Mouse (Mus musculus): ENCODE results near the gene Gmpr. TPM values are rescaled to one million over a fixed set of nuclear protein-coding genes. Genes with fewer than 3 reads are reported as not detected.

The Gmpr gene
- polyA plus RNA-seq (2011; ENCODE audit: insufficient read depth, insufficient read length, low replicate concordance, missing spikeins) = 7.9 and 10.9 TPM in 2 replicates

DNA sequence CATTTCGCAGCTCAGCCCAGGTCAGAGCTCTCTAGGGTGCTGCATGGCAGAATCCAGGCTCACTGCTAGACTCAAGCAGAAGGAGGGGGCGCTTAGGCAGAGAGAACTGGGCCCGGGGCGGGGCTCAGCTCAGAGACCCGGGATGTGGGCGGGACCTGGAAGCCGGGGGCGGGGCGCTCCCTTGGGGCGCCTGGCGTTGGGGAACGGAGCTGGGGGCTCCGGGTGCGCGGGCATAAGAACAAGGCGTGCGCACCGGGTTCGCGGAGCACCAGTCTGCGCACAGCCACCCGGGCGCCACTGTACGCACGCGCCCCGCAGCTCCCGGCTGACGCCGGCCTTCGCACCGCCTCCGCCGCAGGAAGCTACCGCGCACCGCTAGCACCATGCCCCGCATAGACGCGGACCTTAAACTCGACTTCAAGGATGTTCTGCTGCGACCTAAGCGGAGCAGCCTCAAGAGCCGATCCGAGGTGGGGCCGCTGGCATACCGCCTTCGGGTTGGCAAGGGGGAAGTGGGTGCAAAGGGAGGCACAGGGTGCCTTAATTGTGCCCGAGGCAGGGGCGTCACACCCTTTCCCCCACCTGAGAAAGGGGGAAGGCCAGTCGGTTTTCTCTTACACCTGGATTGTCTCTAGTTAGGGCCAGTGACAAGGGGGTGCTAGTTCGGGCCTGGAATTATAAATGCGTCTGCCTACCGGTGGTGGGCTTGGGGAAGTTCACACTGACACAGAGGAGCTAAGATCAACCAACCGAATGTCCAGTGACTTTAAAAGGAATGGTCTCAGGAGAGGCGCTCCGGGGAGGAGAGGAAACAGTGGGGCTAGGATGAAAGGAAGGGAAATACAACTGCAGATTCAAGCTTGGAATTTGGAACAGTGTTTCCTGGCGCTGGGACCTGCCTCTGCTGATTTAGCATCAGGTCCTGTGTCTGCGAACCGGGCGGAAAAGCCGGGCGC, at the start of gene Gmpr:
Gene Gmpr (plus strand): TSS at position 171 of the 956 bp plus-strand sequence.
- under 1% methylated on average over 63 of the region's 63 CpGs for WGBS
- Histone ChIP-seq H3K27ac (ENCODE audit: control insufficient read depth, insufficient read depth, low read depth, low read length, poor library complexity) (peak within 1 kb of the TSS; percentile 29; the same call in 1 of the 2 replicates), H3K4me3 (replicated peaks; ENCODE audit: control insufficient read depth, low read depth, low read length) (peak within 1 kb of the TSS; percentile 67), H3K4me1 (ENCODE audit: control insufficient read depth, insufficient read depth, low read length) (peaks cover 4% of the 10 kb centered on the region; the same call in 1 of the 2 replicates)
- TF ChIP-seq POLR2A (IDR thresholded peaks at IDR 0.05; ENCODE audit: borderline replicate concordance, control insufficient read depth, low read depth, low read length) = peak; percentile 26; the same call in 1 of the 2 replicates
- no peak for TF ChIP-seq CTCF (IDR thresholded peaks at IDR 0.05; ENCODE audit: control insufficient read depth, insufficient read depth, low read length)

DNA sequence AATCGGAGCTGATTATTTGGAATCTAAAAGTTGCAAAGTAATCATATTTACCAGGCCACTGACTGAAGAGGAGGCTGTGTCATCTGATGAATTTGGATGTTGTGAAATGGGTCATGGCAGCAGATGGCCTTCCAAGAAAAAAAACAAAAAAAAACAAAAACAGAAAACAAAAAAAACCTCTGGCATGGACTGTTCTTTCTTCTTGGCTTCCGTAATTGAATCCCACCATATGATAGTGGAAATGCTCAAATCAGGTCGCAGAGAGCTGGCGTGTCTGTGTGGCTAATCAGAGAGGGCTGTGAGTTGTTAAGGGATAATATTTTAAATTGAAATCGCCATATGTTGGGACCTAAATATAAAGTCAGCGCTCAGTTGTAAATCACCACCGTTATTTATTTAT, 49.8 kb upstream of the Gmpr start:
- no peak for TF ChIP-seq CTCF (IDR thresholded peaks at IDR 0.05; ENCODE audit: control insufficient read depth, insufficient read depth, low read length)
- no peak for TF ChIP-seq POLR2A (IDR thresholded peaks at IDR 0.05; ENCODE audit: borderline replicate concordance, control insufficient read depth, low read depth, low read length)
- WGBS = 87% methylated on average over 7 of the region's 7 CpGs
- H3K4me1 ChIP-seq (ENCODE audit: control insufficient read depth, insufficient read depth, low read length) = peaks cover 6% of the 10 kb centered on the region
- H3K4me3 ChIP-seq (replicated peaks; ENCODE audit: control insufficient read depth, low read depth, low read length) = no peak overlapping the region
- no peak overlapping the region for H3K27ac ChIP-seq (ENCODE audit: control insufficient read depth, insufficient read depth, low read depth, low read length, poor library complexity)

DNA sequence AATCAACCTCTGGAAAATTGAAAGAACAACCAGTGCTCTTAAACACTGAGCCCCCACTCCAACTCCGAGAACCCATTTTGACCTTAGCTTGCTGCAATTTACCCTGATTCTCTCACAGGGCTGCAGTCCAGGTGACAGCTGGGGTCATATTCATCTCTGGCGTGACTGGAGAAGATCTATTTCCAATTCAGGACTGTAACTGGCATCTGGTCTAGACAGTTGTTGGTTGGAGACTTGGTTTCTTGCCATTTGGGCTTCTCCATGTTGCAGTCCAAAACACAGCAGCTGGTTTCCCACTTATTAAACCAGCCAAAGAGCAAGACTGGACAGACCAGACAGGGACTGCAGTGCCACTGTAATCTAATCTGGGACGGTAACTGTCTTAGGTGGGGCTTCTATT, 47.1 kb upstream of the Gmpr start:
- peaks cover 2% of the 10 kb centered on the region; the same call in 1 of the 2 replicates for H3K4me1 ChIP-seq (ENCODE audit: control insufficient read depth, insufficient read depth, low read length)
- 80% methylated on average over 3 of the region's 3 CpGs for WGBS
- no peak overlapping the region for H3K4me3 ChIP-seq (replicated peaks; ENCODE audit: control insufficient read depth, low read depth, low read length)
- no peak overlapping the region for H3K27ac ChIP-seq (ENCODE audit: control insufficient read depth, insufficient read depth, low read depth, low read length, poor library complexity)
- TF ChIP-seq POLR2A (IDR thresholded peaks at IDR 0.05; ENCODE audit: borderline replicate concordance, control insufficient read depth, low read depth, low read length) = no peak
- no peak for TF ChIP-seq CTCF (IDR thresholded peaks at IDR 0.05; ENCODE audit: control insufficient read depth, insufficient read depth, low read length)

DNA sequence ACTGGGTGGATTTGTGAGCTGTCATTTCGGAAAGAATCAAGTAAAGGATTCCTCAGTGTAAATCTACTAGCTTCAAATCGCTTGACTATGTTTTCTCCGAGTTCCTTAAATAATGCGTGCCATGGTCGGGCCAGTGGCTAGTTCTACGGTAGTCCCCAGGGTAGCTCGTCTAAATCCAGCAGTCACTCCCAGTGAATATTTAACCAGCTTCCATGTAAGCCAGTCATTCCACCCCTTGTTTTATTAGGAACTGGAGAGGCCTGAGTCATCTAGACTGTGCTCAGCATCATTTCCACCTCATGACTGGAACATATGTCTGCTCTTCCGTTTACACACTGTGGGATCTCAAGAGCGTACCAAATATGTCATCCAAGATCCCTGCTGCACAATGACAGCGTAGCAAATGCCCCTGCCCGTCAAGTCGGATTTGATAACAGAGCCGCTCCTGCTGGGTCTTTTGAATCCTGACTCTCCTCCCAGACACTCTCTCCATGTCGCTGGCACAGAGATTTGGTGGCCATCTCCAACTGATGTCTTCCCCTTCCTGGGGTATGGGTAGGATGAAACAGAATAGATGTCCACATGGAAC, 45.8 kb upstream of the Gmpr start:
- no peak overlapping the region for H3K27ac ChIP-seq (ENCODE audit: control insufficient read depth, insufficient read depth, low read depth, low read length, poor library complexity)
- H3K4me3 ChIP-seq (replicated peaks; ENCODE audit: control insufficient read depth, low read depth, low read length) = no peak overlapping the region
- H3K4me1 ChIP-seq (ENCODE audit: control insufficient read depth, insufficient read depth, low read length) = no peaks in the 10 kb centered on the region
- TF ChIP-seq CTCF (IDR thresholded peaks at IDR 0.05; ENCODE audit: control insufficient read depth, insufficient read depth, low read length) = no peak
- no peak for TF ChIP-seq POLR2A (IDR thresholded peaks at IDR 0.05; ENCODE audit: borderline replicate concordance, control insufficient read depth, low read depth, low read length)
- whole genome bisulfite sequencing = 84% methylated on average over 14 of the region's 14 CpGs

DNA sequence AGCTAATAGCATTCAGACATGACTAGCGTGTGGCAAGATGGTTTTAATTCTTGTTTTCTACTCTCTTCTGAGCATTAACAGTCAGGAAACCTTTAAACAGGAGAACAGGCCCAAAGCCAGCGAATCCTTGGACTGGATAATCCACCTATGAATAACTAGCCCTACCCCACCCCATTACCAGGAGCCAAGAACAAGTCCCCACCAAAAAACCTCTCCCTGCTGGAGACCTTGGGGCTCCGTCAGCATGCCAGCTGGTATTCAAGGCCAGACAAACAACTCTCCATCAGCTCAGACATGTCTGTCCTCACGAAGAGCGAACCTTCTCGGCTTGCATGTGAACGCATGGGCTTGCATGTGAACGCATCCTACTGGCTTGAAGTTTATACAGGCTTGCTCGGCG, 41.6 kb upstream of the Gmpr start:
- Histone ChIP-seq H3K4me1 (ENCODE audit: control insufficient read depth, insufficient read depth, low read length) (no peaks in the 10 kb centered on the region; the same call in 1 of the 2 replicates), H3K27ac (ENCODE audit: control insufficient read depth, insufficient read depth, low read depth, low read length, poor library complexity) (no peak overlapping the region), H3K4me3 (replicated peaks; ENCODE audit: control insufficient read depth, low read depth, low read length) (no peak overlapping the region)
- no peak for TF ChIP-seq CTCF (IDR thresholded peaks at IDR 0.05; ENCODE audit: control insufficient read depth, insufficient read depth, low read length)
- no peak for TF ChIP-seq POLR2A (IDR thresholded peaks at IDR 0.05; ENCODE audit: borderline replicate concordance, control insufficient read depth, low read depth, low read length)
- WGBS = 88% methylated on average over 10 of the region's 10 CpGs

DNA sequence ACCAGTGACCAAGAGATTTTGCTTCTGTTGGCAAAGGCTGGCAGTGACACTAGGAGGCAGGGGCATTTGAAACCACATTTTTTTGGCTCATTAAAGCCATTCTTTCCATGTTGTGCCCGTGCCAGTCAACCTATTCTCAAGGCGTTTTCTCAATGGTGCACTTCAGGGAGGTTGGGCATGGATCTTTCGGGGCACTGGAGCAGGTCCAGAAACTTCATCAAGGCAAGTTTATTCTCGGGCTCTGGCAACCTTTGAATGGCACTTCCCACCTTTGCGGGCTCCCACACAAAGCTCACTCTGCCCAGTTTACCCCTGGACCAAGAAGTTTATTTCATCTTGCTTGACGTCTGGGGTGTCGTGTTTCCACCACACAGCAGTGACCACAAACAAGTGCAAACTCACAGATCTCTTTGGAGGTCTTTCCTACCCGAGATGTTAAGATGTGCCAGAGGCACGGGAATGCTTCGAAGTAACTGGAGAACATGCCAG, 41.2 kb upstream of the Gmpr start:
- 60% methylated on average over 10 of the region's 10 CpGs for WGBS
- TF ChIP-seq CTCF (IDR thresholded peaks at IDR 0.05; ENCODE audit: control insufficient read depth, insufficient read depth, low read length) (no peak), POLR2A (IDR thresholded peaks at IDR 0.05; ENCODE audit: borderline replicate concordance, control insufficient read depth, low read depth, low read length) (no peak)

DNA sequence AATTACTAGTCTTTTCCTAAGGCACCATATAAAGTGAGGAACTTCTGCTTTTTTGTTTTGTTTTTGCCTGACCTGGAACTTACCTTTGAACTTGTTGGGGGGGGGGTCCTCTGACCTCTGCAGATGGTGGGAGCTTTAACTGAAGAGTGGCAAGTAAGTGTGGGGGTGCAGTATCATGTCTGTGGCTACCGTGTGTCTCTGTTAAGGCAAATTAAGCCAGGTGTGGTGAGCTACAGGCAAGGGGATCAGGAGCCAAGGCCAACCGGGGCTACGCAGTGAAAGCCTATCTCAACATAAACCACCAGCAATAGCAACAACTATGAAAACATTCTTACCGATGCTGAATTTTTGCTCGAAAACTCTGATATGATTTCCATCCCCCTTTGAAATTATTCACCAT, 38.5 kb upstream of the Gmpr start:
- TF ChIP-seq CTCF (IDR thresholded peaks at IDR 0.05; ENCODE audit: control insufficient read depth, insufficient read depth, low read length) = no peak
- no peak for TF ChIP-seq POLR2A (IDR thresholded peaks at IDR 0.05; ENCODE audit: borderline replicate concordance, control insufficient read depth, low read depth, low read length)
- H3K4me3 ChIP-seq (replicated peaks; ENCODE audit: control insufficient read depth, low read depth, low read length) = no peak overlapping the region
- WGBS = 73% methylated on average over 5 of the region's 5 CpGs
- no peaks in the 10 kb centered on the region; the same call in 1 of the 2 replicates for H3K4me1 ChIP-seq (ENCODE audit: control insufficient read depth, insufficient read depth, low read length)
- peak overlapping the region; percentile 85 for H3K27ac ChIP-seq (ENCODE audit: control insufficient read depth, insufficient read depth, low read depth, low read length, poor library complexity)

More for the DNA sequence above, 41.2 kb upstream of the Gmpr start:
- Histone ChIP-seq H3K27ac (ENCODE audit: control insufficient read depth, insufficient read depth, low read depth, low read length, poor library complexity) (no peak overlapping the region), H3K4me3 (replicated peaks; ENCODE audit: control insufficient read depth, low read depth, low read length) (no peak overlapping the region), H3K4me1 (ENCODE audit: control insufficient read depth, insufficient read depth, low read length) (no peaks in the 10 kb centered on the region; the same call in 1 of the 2 replicates)
